Mouse (Mus musculus) cerebellum, adult 9-11 months (tissue): ENCODE results near the gene Ephx1.

ENCODE experiments used
- DNase-seq: peaks from one replicate; pipeline ENCODE4 v3.0.0; 2022

The Ephx1 gene

DNA sequence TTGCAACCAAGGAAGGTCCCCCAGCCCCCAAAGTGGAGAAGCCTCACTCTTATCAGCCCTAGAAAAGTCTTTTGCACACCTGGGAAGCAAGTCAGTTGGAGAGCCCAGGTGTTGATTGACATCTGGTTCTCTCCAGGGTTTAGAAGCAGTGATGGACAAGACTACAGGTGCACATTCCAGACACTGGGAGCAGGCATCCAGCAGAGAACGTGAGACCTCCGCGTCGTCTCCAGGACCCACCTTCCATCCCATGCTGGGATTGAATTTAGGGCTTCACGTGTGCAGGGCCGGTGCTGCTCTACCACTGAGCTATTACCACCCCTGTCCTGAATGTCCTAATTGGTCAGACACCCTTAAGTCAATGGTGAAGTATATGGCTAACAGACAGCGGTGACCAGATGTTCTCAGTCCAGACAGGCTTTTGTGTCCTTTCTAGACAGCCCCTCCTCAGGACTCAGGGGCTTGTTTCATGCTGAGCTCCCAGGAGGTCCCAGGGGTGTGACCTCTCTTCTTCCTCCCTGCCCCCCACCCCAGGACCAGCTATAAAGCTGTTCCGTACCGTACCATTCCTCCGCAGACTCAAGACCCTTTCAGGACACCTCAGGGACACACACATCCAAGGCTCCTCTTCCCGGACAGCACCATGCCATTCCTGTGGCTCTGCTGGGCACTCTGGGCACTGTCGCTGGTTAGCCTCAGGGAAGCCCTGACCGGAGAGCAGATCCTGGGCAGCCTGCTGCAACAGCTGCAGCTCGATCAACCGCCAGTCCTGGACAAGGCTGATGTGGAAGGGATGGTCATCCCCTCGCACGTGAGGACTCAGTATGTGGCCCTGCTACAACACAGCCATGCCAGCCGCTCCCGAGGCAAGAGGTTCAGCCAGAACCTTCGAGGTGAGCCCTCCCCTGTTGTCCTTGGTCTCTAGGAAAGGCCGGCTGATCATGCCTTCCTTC lies 86.0 kb downstream of the Ephx1 start, which contains the start of gene Lefty1:
Gene Lefty1 (plus strand): TSS at position 556 of the 953 bp plus-strand sequence.
- no peak for DNase-seq

DNA sequence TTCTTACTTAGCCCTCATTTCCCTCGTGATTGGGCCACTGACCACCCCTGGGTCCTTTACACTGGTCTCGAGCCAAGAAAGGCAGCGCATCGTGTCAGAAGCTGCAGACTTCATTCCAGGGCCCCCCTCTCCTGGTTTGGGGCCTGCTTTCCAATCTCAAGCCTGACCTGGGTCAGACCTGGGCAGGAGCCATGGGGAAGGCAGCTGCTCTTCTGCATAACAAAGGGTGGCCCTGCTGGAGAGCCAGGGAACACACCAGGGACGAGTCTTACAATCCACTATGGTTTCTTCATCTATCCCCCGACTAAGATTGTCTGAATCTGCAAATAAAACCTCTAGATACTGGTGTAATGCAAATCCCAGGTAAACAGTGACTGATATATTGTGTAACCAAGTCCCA lies 87.0 kb downstream of the Ephx1 start:
- DNase-seq = no peak

DNA sequence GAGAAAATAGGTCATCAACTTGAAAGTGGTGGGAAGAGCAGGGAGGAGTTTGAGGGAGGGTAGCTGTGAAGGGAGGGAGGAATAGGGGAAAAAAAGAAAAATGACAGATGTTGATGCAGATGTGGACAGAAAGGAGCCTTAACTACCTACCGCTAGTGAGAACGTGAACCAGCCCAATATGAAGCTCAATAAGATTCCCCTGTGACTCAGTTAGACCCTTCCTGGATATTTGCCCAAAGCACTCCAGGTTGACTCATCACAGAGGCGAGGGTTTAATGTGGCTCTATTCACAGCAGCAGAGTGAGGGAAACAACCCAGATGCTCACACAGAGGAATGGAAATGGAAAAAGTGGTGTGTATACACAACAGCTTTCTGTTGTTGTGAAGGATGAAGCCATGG lies 89.6 kb downstream of the Ephx1 start:
- no peak for DNase-seq

DNA sequence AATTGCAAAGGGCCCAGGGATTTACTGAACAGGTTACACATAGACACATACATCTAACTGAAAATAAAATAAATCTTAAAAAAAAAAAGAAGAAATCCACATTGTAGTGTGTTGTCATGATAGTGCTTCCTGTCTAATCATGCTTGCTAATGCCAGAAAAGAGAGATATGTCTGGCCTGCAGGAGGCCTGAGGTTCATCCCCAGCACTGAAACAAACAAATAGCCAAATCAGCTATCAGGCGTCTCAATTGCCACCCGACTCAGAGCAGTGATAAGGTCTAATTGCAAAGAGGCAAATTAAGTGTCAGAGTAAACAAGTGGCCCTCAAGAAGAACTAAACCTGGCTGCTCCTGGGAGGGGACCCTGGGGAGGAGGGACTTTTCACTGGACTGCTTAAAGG lies 91.1 kb downstream of the Ephx1 start:
- DNase-seq = no peak

DNA sequence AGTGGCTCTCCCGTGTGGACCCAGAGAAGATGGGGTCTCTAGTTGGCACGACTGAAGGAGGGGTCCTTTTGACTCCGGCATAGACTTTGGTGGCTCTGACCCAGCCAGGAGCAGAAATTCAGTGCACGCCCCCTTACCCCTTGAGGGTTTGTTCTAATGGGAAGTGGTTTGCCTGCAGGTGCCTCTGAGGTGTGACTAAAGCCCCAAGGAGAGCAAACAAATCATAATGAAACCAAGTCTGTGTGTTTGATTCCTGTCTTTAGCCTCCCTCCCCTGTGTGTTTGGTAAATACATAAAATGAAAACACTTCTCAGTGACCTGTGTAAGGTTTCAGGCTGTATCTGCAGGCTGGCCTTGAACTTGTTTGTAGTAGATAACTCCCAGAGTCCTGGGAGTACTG lies 94.4 kb downstream of the Ephx1 start:
- no peak for DNase-seq
